Comparison of ENCODE assay signal across 8 mouse cellular contexts in the genomic region with DNA sequence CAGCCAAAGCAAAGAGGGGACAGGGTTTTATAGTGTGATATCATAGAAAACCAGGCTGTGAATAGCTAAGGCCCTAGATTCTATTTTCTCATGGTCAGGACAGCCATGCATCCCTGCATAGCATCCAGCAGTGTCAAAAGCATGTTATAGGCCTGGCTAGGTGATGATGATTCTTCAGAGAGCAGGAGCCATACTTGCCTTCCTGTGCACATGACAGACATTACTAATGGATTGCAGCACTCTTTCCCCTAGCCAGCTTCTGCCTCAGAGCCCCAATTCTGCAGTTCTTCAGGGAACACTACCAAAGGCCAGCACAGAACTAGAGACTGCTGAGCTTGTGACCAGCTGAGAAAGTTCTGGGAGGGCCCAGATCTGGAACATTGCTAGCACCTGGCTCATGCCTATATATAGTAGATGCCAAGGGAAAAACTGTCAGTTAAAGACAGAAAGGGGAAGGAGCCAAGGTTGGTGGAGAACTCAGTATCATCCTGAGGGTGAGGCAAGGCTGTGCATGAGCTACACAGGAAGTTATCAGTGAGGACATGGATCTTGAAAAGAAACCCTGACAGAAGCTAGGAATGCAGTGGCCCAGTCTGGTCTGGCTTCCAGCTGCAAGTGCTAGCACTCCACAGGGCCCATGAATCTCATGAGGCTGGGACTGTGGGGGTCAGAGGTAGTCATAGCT.
DNase-seq lines count a peak whose midpoint lies in the region; ATAC-seq and TF ChIP-seq lines count a peak whose summit lies in the region.

No protein-coding gene starts in this region.

- intact Hi-C loops in heart, adult 2 months (cut with DNase I): loop anchor here (2.0 kb wide), 1 partner anchor 81 kb away; no protein-coding TSS in a partner anchor
- intact Hi-C loops in heart, postnatal 14 days (cut with DNase I): loop anchor here (5.0 kb wide), 1 partner anchor 65 kb away; no protein-coding TSS in a partner anchor
- intact Hi-C loops in left cerebral cortex, postnatal 10 days (cut with DNase I): no loop called here

- no peaks in the 10 kb centered on the region for H3K79me2 ChIP-seq in heart, adult 2 months (replicated peaks; ENCODE audit: control insufficient read depth, insufficient read depth, low read length)

- no peaks in the 10 kb centered on the region for H3K36me3 ChIP-seq in heart, adult 2 months (ENCODE audit: control insufficient read depth, insufficient read depth, low read length)
- H3K36me3 ChIP-seq in neural tube, embryonic 13.5 days: no peaks in the 10 kb centered on the region
- no peaks in the 10 kb centered on the region for H3K36me3 ChIP-seq in intestine, embryonic 15.5 days
- no peaks in the 10 kb centered on the region for H3K36me3 ChIP-seq in stomach, embryonic 15.5 days

- H3K9me3 ChIP-seq in neural tube, embryonic 13.5 days: no peaks in the 10 kb centered on the region
- no peaks in the 10 kb centered on the region for H3K9me3 ChIP-seq in intestine, embryonic 15.5 days
- no peaks in the 10 kb centered on the region for H3K9me3 ChIP-seq in stomach, embryonic 15.5 days

- no peak for ATAC-seq in neural tube, embryonic 13.5 days (ENCODE audit: low read depth)
- ATAC-seq in intestine, embryonic 15.5 days: no peak
- no peak for ATAC-seq in stomach, embryonic 15.5 days (ENCODE audit: insufficient read depth, low FRiP score, low read depth)

- no peak overlapping the region for H3K4me2 ChIP-seq in neural tube, embryonic 13.5 days
- 0 out of 2 replicates have a peak overlapping the region, but pooled peaks have one; percentile 42 for H3K4me2 ChIP-seq in intestine, embryonic 15.5 days (replicated peaks)
- H3K4me2 ChIP-seq in stomach, embryonic 15.5 days: peak overlapping the region; percentile 48; the same call in 1 of the 2 replicates

- TF ChIP-seq EP300 in heart, adult 2 months (IDR thresholded peaks at IDR 0.05; ENCODE audit: insufficient read depth, low read depth, low read length): no peak

- TF ChIP-seq CTCF in heart, adult 2 months (IDR thresholded peaks at IDR 0.05): no peak

- peaks cover 39% of the 10 kb centered on the region for H3K4me1 ChIP-seq in heart, adult 2 months (ENCODE audit: control insufficient read depth, insufficient read depth, low read length)
- H3K4me1 ChIP-seq in neural tube, embryonic 13.5 days (replicated peaks): peaks cover 16% of the 10 kb centered on the region
- peaks cover 29% of the 10 kb centered on the region for H3K4me1 ChIP-seq in intestine, embryonic 15.5 days (replicated peaks)
- peaks cover 21% of the 10 kb centered on the region for H3K4me1 ChIP-seq in stomach, embryonic 15.5 days

- DNase-seq in heart, adult 2 months: peak in 1 of 2 experiments; percentile 28
- DNase-seq in heart, postnatal 14 days: no peak
- DNase-seq in neural tube, embryonic 10.5 days (ENCODE audit: extremely low spot score, low spot score): no peak
- DNase-seq in left cerebral cortex, postnatal 10 days (ENCODE audit: extremely low spot score in 1 of 2, low spot score in 2 of 2): no peak
- no peak for DNase-seq in embryo, embryonic 9.5 days (ENCODE audit: extremely low spot score)

- H3K27ac ChIP-seq in heart, adult 2 months: peak overlapping the region; percentile 95
- H3K27ac ChIP-seq in neural tube, embryonic 13.5 days (replicated peaks): peak overlapping the region; percentile 72; the same call in 1 of the 2 replicates
- peak overlapping the region; percentile 80 for H3K27ac ChIP-seq in intestine, embryonic 15.5 days
- H3K27ac ChIP-seq in stomach, embryonic 15.5 days: peak overlapping the region; percentile 89

- H3K4me3 ChIP-seq in heart, adult 2 months: peak overlapping the region; percentile 6
- no peak overlapping the region for H3K4me3 ChIP-seq in neural tube, embryonic 13.5 days
- H3K4me3 ChIP-seq in intestine, embryonic 15.5 days (replicated peaks): no peak overlapping the region
- H3K4me3 ChIP-seq in stomach, embryonic 15.5 days (replicated peaks): no peak overlapping the region

- no peaks in the 10 kb centered on the region for H3K27me3 ChIP-seq in heart, adult 2 months (ENCODE audit: control insufficient read depth, insufficient read depth, low read length)
- H3K27me3 ChIP-seq in neural tube, embryonic 13.5 days: no peaks in the 10 kb centered on the region
- H3K27me3 ChIP-seq in intestine, embryonic 15.5 days (replicated peaks): no peaks in the 10 kb centered on the region
- no peaks in the 10 kb centered on the region for H3K27me3 ChIP-seq in stomach, embryonic 15.5 days (replicated peaks)

- no peak overlapping the region for H3K9ac ChIP-seq in heart, adult 2 months (ENCODE audit: low read depth, low read length)
- H3K9ac ChIP-seq in neural tube, embryonic 13.5 days: no peak overlapping the region
- no peak overlapping the region for H3K9ac ChIP-seq in intestine, embryonic 15.5 days
- H3K9ac ChIP-seq in stomach, embryonic 15.5 days: no peak overlapping the region

- TF ChIP-seq POLR2A in heart, adult 2 months (IDR thresholded peaks at IDR 0.05; ENCODE audit: insufficient read depth, low read depth, low read length): no peak
